Comparison of ENCODE assay signal across 27 mouse cellular contexts in the genomic region with DNA sequence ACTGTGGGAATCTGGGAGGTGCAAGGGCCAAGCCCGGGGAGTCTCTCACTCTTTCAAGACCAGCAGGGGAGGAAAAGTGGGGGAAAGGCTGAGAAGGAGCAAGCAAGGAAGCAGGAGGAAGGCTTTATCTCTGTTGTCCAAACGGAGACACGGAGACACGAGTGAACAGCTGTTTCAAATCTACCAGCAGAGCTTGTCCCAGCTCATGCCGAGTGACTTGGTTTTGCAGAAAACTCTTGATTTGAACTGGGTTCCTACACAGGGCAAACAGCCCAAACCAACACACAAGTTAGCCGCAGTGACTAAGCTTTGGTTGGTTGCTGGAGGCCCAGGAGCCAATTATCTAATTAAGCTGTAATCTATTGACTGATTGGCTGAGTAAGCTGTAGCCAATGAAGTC. TPM values are rescaled to one million over a fixed set of nuclear protein-coding genes. Genes with fewer than 3 reads are reported as not detected.
DNase-seq lines count a peak whose midpoint lies in the region; ATAC-seq lines count a peak whose summit lies in the region.
"Had no signal": no experiment of that assay in that cellular context is flagged by ENCODE, and none has a peak within 500 bp of the region (broad histone marks: within the 10 kb centered on the region; RNA-seq: fewer than 3 reads in every experiment).

No protein-coding gene starts in this region.

- no peak overlapping the region for H3K4me2 ChIP-seq in embryonic facial prominence, embryonic 11.5 days (ENCODE audit: low read depth, low read length)
- H3K4me2 ChIP-seq in midbrain, embryonic 11.5 days = no peak overlapping the region
- H3K4me2 ChIP-seq: forebrain, embryonic 12.5 days; heart, embryonic 15.5 days; liver, embryonic 13.5 days; midbrain, embryonic 12.5 days; neural tube, embryonic 12.5 days had no signal

- H3K4me3 ChIP-seq in embryonic facial prominence, embryonic 11.5 days (ENCODE audit: low read depth, low read length) = no peak overlapping the region
- H3K4me3 ChIP-seq in midbrain, embryonic 11.5 days (ENCODE audit: low read depth, low read length) = no peak overlapping the region
- H3K4me3 ChIP-seq: forebrain, embryonic 12.5 days; heart, embryonic 15.5 days; hindbrain, embryonic 10.5 days; left cerebral cortex, adult 2 months; liver, embryonic 13.5 days; midbrain, embryonic 12.5 days; neural tube, embryonic 12.5 days had no signal

- peak; percentile 2 to 16 for DNase-seq in adrenal gland, adult (ENCODE audit: inconsistent age in 2 of 2, low spot score in 1 of 2)
- DNase-seq in adrenal gland, adult 18-20 months (ENCODE audit: low spot score in 2 of 2) = no peak
- peak; percentile 28 to 32 for DNase-seq in heart, postnatal 10 days
- DNase-seq in heart, postnatal 4 days = no peak
- DNase-seq in 3T3-L1 (ENCODE audit: low read depth, low spot score) = peak; percentile 42
- peak; percentile 28 for DNase-seq in embryonic facial prominence, embryonic 11.5 days (ENCODE audit: low spot score)
- no peak for DNase-seq in midbrain, embryonic 11.5 days (ENCODE audit: low spot score, missing footprints)
- DNase-seq in layer of hippocampus, postnatal 25 days (ENCODE audit: extremely low spot score in 1 of 2, low spot score in 1 of 2) = no peak
- DNase-seq: adrenal gland, postnatal 10 days; cerebellum, adult 2 months; cerebellum, postnatal 25 days; embryo, embryonic 11 days; layer of hippocampus, adult 9-11 months; liver, embryonic 13.5 days; lung, postnatal 10 days; right cerebral cortex, postnatal 14 days had no signal

- no peak overlapping the region for H3K27ac ChIP-seq in embryonic facial prominence, embryonic 11.5 days (replicated peaks; ENCODE audit: low read depth, low read length)
- no peak overlapping the region for H3K27ac ChIP-seq in midbrain, embryonic 11.5 days (ENCODE audit: low read depth, low read length)
- H3K27ac ChIP-seq: forebrain, embryonic 12.5 days; heart, embryonic 15.5 days; hindbrain, embryonic 10.5 days; left cerebral cortex, adult 2 months; liver, embryonic 13.5 days; midbrain, embryonic 12.5 days; neural tube, embryonic 12.5 days; stomach, postnatal 0 days had no signal

- no peaks in the 10 kb centered on the region for H3K4me1 ChIP-seq in embryonic facial prominence, embryonic 11.5 days (ENCODE audit: control insufficient read depth, insufficient read depth, low read length)
- no peaks in the 10 kb centered on the region for H3K4me1 ChIP-seq in midbrain, embryonic 11.5 days (ENCODE audit: control insufficient read depth, insufficient read depth, low read length)
- H3K4me1 ChIP-seq: forebrain, embryonic 12.5 days; midbrain, embryonic 12.5 days; neural tube, embryonic 12.5 days had no signal

- H3K9ac ChIP-seq in embryonic facial prominence, embryonic 11.5 days (replicated peaks; ENCODE audit: low read length) = no peak overlapping the region
- no peak overlapping the region for H3K9ac ChIP-seq in midbrain, embryonic 11.5 days (ENCODE audit: low read length)
- H3K9ac ChIP-seq: forebrain, embryonic 12.5 days; heart, embryonic 15.5 days; liver, embryonic 13.5 days; midbrain, embryonic 12.5 days; neural tube, embryonic 12.5 days had no signal

- H3K27me3 ChIP-seq in embryonic facial prominence, embryonic 11.5 days (ENCODE audit: control insufficient read depth, insufficient read depth, low read length) = no peaks in the 10 kb centered on the region
- no peaks in the 10 kb centered on the region for H3K27me3 ChIP-seq in midbrain, embryonic 11.5 days (ENCODE audit: control insufficient read depth, insufficient read depth, low read length)
- H3K27me3 ChIP-seq: forebrain, embryonic 12.5 days; midbrain, embryonic 12.5 days; neural tube, embryonic 12.5 days; Patski had no signal

- intact Hi-C loops in heart, postnatal 10 days (cut with DNase I) = no loop called here

- no peak for ATAC-seq in embryonic facial prominence, embryonic 11.5 days (replicated peaks; ENCODE audit: insufficient number of reproducible peaks, low FRiP score, low TSS enrichment, low read depth)
- ATAC-seq in midbrain, embryonic 11.5 days (ENCODE audit: low FRiP score) = no peak
- ATAC-seq: CD4-positive, CD25-positive, alpha-beta regulatory T cell, adult 4 months; hindbrain, embryonic 16.5 days; intestine, embryonic 16.5 days; Patski had no signal

- no peaks in the 10 kb centered on the region for H3K36me3 ChIP-seq in embryonic facial prominence, embryonic 11.5 days (replicated peaks; ENCODE audit: control insufficient read depth, insufficient read depth, low read depth, low read length)
- no peaks in the 10 kb centered on the region for H3K36me3 ChIP-seq in midbrain, embryonic 11.5 days (ENCODE audit: control insufficient read depth, insufficient read depth, low read length)
- H3K36me3 ChIP-seq: forebrain, embryonic 12.5 days; heart, embryonic 15.5 days; hindbrain, embryonic 10.5 days; liver, embryonic 13.5 days; midbrain, embryonic 12.5 days; neural tube, embryonic 12.5 days had no signal

- H3K9me3 ChIP-seq in embryonic facial prominence, embryonic 11.5 days (replicated peaks; ENCODE audit: control insufficient read depth, low read length) = no peaks in the 10 kb centered on the region
- H3K9me3 ChIP-seq in midbrain, embryonic 11.5 days (ENCODE audit: control insufficient read depth, low read length) = no peaks in the 10 kb centered on the region
- H3K9me3 ChIP-seq: forebrain, embryonic 12.5 days; heart, embryonic 15.5 days; hindbrain, embryonic 10.5 days; liver, embryonic 13.5 days; midbrain, embryonic 12.5 days; neural tube, embryonic 12.5 days had no signal

- 28% methylated on average over 6 of the region's 6 CpGs for WGBS in embryonic facial prominence, embryonic 11.5 days
- 69% methylated on average over 6 of the region's 6 CpGs for WGBS in midbrain, embryonic 11.5 days

RNA-seq across cellular contexts. Expression of gene Txndc5, which starts 5.4 kb away (rescaled TPM):
- 100 to 1,000 TPM; 106 to 177 TPM for total RNA-seq in adrenal gland, adult 18-20 months (2021)
- total RNA-seq in heart, postnatal 10 days (2021) = 10 to 100 TPM; 68.5 to 71.9 TPM
- total RNA-seq in heart, postnatal 4 days (2021) = 10 to 100 TPM; 91.8 to 99.1 TPM
- polyA plus RNA-seq in embryonic facial prominence, embryonic 11.5 days (2014; fragmentation: Nextera tagmentation; extraction: Ambion mirVana) = 172 and 181 TPM in 2 replicates
- polyA plus RNA-seq in midbrain, embryonic 11.5 days (2014; fragmentation: Nextera tagmentation; extraction: Ambion mirVana) = 120 and 125 TPM in 2 replicates
- 10 to 100 TPM; 40.7 to 46.9 TPM for total RNA-seq in layer of hippocampus, postnatal 25 days (2021)

Comparison
In these comparisons a context has a peak if more than half of its experiments do, and no peak if none do; other contexts are left out.
1. DNase-seq: peak in adrenal gland, adult (2 of 2), heart, postnatal 10 days (2 of 2), 3T3-L1 (single experiment) and embryonic facial prominence, embryonic 11.5 days (single experiment); none in adrenal gland, adult 18-20 months (0 of 2), heart, postnatal 4 days (single experiment), midbrain, embryonic 11.5 days (single experiment) and layer of hippocampus, postnatal 25 days (0 of 2).